Mouse (Mus musculus) macrophage (primary cell): ENCODE measurements around the gene Nudc. TPM values are rescaled to one million over a fixed set of nuclear protein-coding genes. Genes with fewer than 3 reads are reported as not detected.

Experiments used
- H3K27ac ChIP-seq: fragments of 350-480 bp; formaldehyde crosslinking; 2 replicates; pipeline ENCODE4 v1.9.0; 2021
- H3K36me3 ChIP-seq: fragments of 350-480 bp; formaldehyde crosslinking; 2 replicates; pipeline ENCODE4 v1.9.0; 2021; ENCODE audit errors: inconsistent target
- H3K4me3 ChIP-seq: fragments of 350-480 bp; formaldehyde crosslinking; 2 replicates; pipeline ENCODE4 v1.9.0; 2021; ENCODE audit errors: inconsistent target
- H3K79me2 ChIP-seq: fragments of 350-480 bp; formaldehyde crosslinking; 2 replicates; pipeline ENCODE4 v1.9.0; 2021; ENCODE audit errors: inconsistent target
- WGBS: methylation state at CpG from one replicate; pipeline ENCODE4 v1.1.7; 2026; ENCODE audit warnings: inconsistent platforms; ENCODE audit not compliant: missing documents; 5-methylcytosine and 5-hydroxymethylcytosine counted together
- polyA plus RNA-seq: library from polyadenylated mRNA; stranded (reverse); fragments of 250-400 nt; gene quantifications from 3 replicates; pipeline ENCODE4 v1.2.4, GENCODE M21; 2018; ENCODE audit warnings: inconsistent platforms
- total RNA-seq, 78 experiments: library from RNA; depleted of rRNA; stranded (reverse); fragments of 250-400 nt; gene quantifications; 1 replicate in 9 of 78; 2 replicates in 24 of 78; 3 replicates in 43 of 78; 4 replicates in 2 of 78; pipeline ENCODE4 v1.2.4; 2018; ENCODE audit warnings: inconsistent platforms in 56 of 78

Gene Nudc
- 10 to 100 TPM in 22 of 26 experiments, 1 to 10 TPM in 4; 2.3 to 58.5 (median 24.6) TPM for total RNA-seq (2018; cell fraction: chromatin; rRNA removed)
- total RNA-seq (2018; cell fraction: cytosol; rRNA removed) = 100 to 1,000 TPM in 3 of 26 experiments, 10 to 100 TPM in 23; 63.2 to 105 (median 81.3) TPM
- total RNA-seq (2018; cell fraction: nucleus; rRNA removed) = 10 to 100 TPM in 25 of 26 experiments, 1 to 10 TPM in 1; 9.6 to 65.5 (median 33.3) TPM
- 75.7 to 166 TPM (median 133 TPM) in 3 replicates for polyA plus RNA-seq

- WGBS = under 1% methylated on average over 54 of the region's 77 CpGs
- H3K27ac ChIP-seq = peak within 1 kb of the TSS; percentile 24; the same call in 1 of the 2 replicates
These were observed at the start of gene Nudc for GRCm38 (mm10) chr4:133545272-133546231. TSS of gene Nudc (minus strand) at chr4:133545996.

GRCm38 (mm10) chr4:133595538-133595937, 49.7 kb upstream of the Nudc start:
- Histone ChIP-seq H3K79me2 (no peaks in the 10 kb centered on the region), H3K36me3 (peaks cover 15% of the 10 kb centered on the region; the same call in 1 of the 2 replicates), H3K27ac (no peak overlapping the region), H3K4me3 (no peak overlapping the region)
- WGBS = 86% methylated on average over 7 of the region's 7 CpGs

More at GRCm38 (mm10) chr4:133545272-133546231, at the start of gene Nudc:
- peaks cover under 1% of the 10 kb centered on the region; the same call in 1 of the 2 replicates for H3K36me3 ChIP-seq
- peaks cover 50% of the 10 kb centered on the region for H3K79me2 ChIP-seq
- peak within 1 kb of the TSS; percentile 94 for H3K4me3 ChIP-seq

GRCm38 (mm10) chr4:133592570-133592969, 46.8 kb upstream of the Nudc start:
- WGBS = 32% methylated on average over 7 of the region's 7 CpGs
- Histone ChIP-seq H3K4me3 (no peak overlapping the region), H3K36me3 (peaks cover 42% of the 10 kb centered on the region), H3K27ac (no peak overlapping the region), H3K79me2 (no peaks in the 10 kb centered on the region; the same call in 1 of the 2 replicates)

GRCm38 (mm10) chr4:133584059-133584951, 38.5 kb upstream of the Nudc start, which contains the start of gene Gpn2:
TSS of gene Gpn2 (plus strand) at chr4:133584362.
- Histone ChIP-seq H3K4me3 (peak within 1 kb of the TSS; percentile 54), H3K27ac (peak within 1 kb of the TSS; percentile 52), H3K36me3 (peaks cover 49% of the 10 kb centered on the region), H3K79me2 (peaks cover 7% of the 10 kb centered on the region; the same call in 1 of the 2 replicates)
- WGBS = under 1% methylated on average over 45 of the region's 65 CpGs

GRCm38 (mm10) chr4:133583690-133584058, 37.9 kb upstream of the Nudc start:
- Histone ChIP-seq H3K4me3 (peak overlapping the region; percentile 54), H3K79me2 (peaks cover 7% of the 10 kb centered on the region; the same call in 1 of the 2 replicates), H3K36me3 (peaks cover 49% of the 10 kb centered on the region), H3K27ac (peak overlapping the region; percentile 52)
- WGBS = 66% methylated on average over 6 of the region's 6 CpGs

- WGBS = 97% methylated on average over 12 of the region's 12 CpGs
- Histone ChIP-seq H3K79me2 (peaks cover 35% of the 10 kb centered on the region), H3K36me3 (peaks cover 52% of the 10 kb centered on the region), H3K4me3 (no peak overlapping the region), H3K27ac (no peak overlapping the region)
These were observed 32.2 kb upstream of the Nudc start for GRCm38 (mm10) chr4:133577983-133578382.

- H3K4me3 ChIP-seq = peak overlapping the region; percentile 64
- peak overlapping the region; percentile 22 for H3K27ac ChIP-seq
- WGBS = 2% methylated on average over 34 of the region's 41 CpGs
- H3K79me2 ChIP-seq = peaks cover 35% of the 10 kb centered on the region
- H3K36me3 ChIP-seq = peaks cover 22% of the 10 kb centered on the region
These were observed 29.0 kb upstream of the Nudc start for GRCm38 (mm10) chr4:133574843-133575202.

GRCm38 (mm10) chr4:133574070-133574842, 28.5 kb upstream of the Nudc start, which contains the start of gene Gpatch3:
TSS of gene Gpatch3 (plus strand) at chr4:133574745.
- Histone ChIP-seq H3K4me3 (peak within 1 kb of the TSS; percentile 64), H3K36me3 (peaks cover 17% of the 10 kb centered on the region), H3K79me2 (peaks cover 35% of the 10 kb centered on the region), H3K27ac (peak within 1 kb of the TSS; percentile 22)
- WGBS = 8% methylated on average over 44 of the region's 44 CpGs

GRCm38 (mm10) chr4:133570066-133570466, 24.3 kb upstream of the Nudc start:
- WGBS = 57% methylated on average over 10 of the region's 10 CpGs
- Histone ChIP-seq H3K4me3 (no peak overlapping the region), H3K79me2 (peaks cover 2% of the 10 kb centered on the region), H3K36me3 (no peaks in the 10 kb centered on the region), H3K27ac (no peak overlapping the region)

- 92% methylated on average over 10 of the region's 10 CpGs for WGBS
- Histone ChIP-seq H3K4me3 (no peak overlapping the region), H3K79me2 (no peaks in the 10 kb centered on the region), H3K36me3 (no peaks in the 10 kb centered on the region), H3K27ac (no peak overlapping the region)
These were observed 23.7 kb upstream of the Nudc start for GRCm38 (mm10) chr4:133569291-133570065.

- Histone ChIP-seq H3K79me2 (no peaks in the 10 kb centered on the region), H3K36me3 (no peaks in the 10 kb centered on the region), H3K4me3 (no peak overlapping the region), H3K27ac (no peak overlapping the region)
- WGBS = 56% methylated on average over 8 of the region's 8 CpGs
These were observed 21.5 kb upstream of the Nudc start for GRCm38 (mm10) chr4:133567251-133567650.

- Histone ChIP-seq H3K27ac (no peak overlapping the region), H3K36me3 (no peaks in the 10 kb centered on the region), H3K4me3 (no peak overlapping the region), H3K79me2 (no peaks in the 10 kb centered on the region)
- 24% methylated on average over 11 of the region's 11 CpGs for WGBS
These were observed 17.4 kb upstream of the Nudc start for GRCm38 (mm10) chr4:133563123-133563571.

GRCm38 (mm10) chr4:133561622-133562021, 15.8 kb upstream of the Nudc start:
- Histone ChIP-seq H3K79me2 (no peaks in the 10 kb centered on the region), H3K36me3 (no peaks in the 10 kb centered on the region), H3K4me3 (no peak overlapping the region), H3K27ac (no peak overlapping the region)
- 96% methylated on average over 4 of the region's 4 CpGs for WGBS
